Mouse (Mus musculus) MEL (cell line): ENCODE data around the gene Foxs1. TPM values are rescaled to one million over a fixed set of nuclear protein-coding genes. Genes with fewer than 3 reads are reported as not detected.

Source experiments
- DNase-seq: peaks from one replicate; pipeline ENCODE4 v3.0.0; 2011; ENCODE audit warnings: low read depth, low spot score
- H3K27ac ChIP-seq: 2 replicates; pipeline ENCODE4 v1.5.1; 2012; ENCODE audit warnings: low read depth, mild to moderate bottlenecking, control low read depth, low read length, moderate library complexity; ENCODE audit not compliant: control insufficient read depth
- H3K27me3 ChIP-seq, 2 experiments: fragments of 150-350 bp in 1 of 2; sonication (generic) in 1 of 2; 2 replicates each; pipeline ENCODE4 v1.6.1; 2012; ENCODE audit warnings: low read length in 2 of 2, mild to moderate bottlenecking in 2 of 2, improper control_type of control experiment in 1 of 2, moderate library complexity in 1 of 2; ENCODE audit not compliant: insufficient read depth in 2 of 2, control insufficient read depth in 1 of 2
- H3K36me3 ChIP-seq, 2 experiments: 2 replicates each; pipeline ENCODE4 v1.6.1; 2012 to 2014; ENCODE audit warnings: low read length in 2 of 2, improper control_type of control experiment in 1 of 2, inconsistent platforms in 1 of 2, mild to moderate bottlenecking in 1 of 2; ENCODE audit not compliant: insufficient read depth in 2 of 2, control insufficient read depth in 1 of 2
- H3K4me1 ChIP-seq, 2 experiments: fragments of 150-350 bp in 1 of 2; sonication (generic) in 1 of 2; 2 replicates each; pipeline ENCODE4 v1.6.1; 2012; ENCODE audit warnings: low read length in 2 of 2, improper control_type of control experiment in 1 of 2, mild to moderate bottlenecking in 1 of 2; ENCODE audit not compliant: insufficient read depth in 2 of 2, control insufficient read depth in 1 of 2
- H3K4me3 ChIP-seq, 2 experiments: fragments of 150-350 bp in 1 of 2; sonication (generic) in 1 of 2; 2 replicates each; pipeline ENCODE4 v1.5.1; 2012; ENCODE audit warnings: low read depth in 2 of 2, low read length in 2 of 2, mild to moderate bottlenecking in 2 of 2, moderate library complexity in 2 of 2, control low read depth in 1 of 2, improper control_type of control experiment in 1 of 2; ENCODE audit not compliant: control insufficient read depth in 1 of 2, insufficient read depth in 1 of 2
- H3K79me2 ChIP-seq: 2 replicates; pipeline ENCODE4 v1.6.1; 2012; ENCODE audit warnings: mild to moderate bottlenecking, low read length, moderate library complexity; ENCODE audit not compliant: control insufficient read depth, poor library complexity, insufficient read depth
- H3K9ac ChIP-seq: 2 replicates; pipeline ENCODE4 v1.6.1; 2012; ENCODE audit warnings: low read depth, mild to moderate bottlenecking, control low read depth, low read length, moderate library complexity; ENCODE audit not compliant: control insufficient read depth, poor library complexity, severe bottlenecking
- H3K9me3 ChIP-seq: fragments of 150-350 bp; sonication (generic); replicated peaks from 2 replicates; pipeline ENCODE4 v1.6.1; 2012; ENCODE audit warnings: mild to moderate bottlenecking, low read length, improper control_type of control experiment, moderate library complexity; ENCODE audit not compliant: insufficient read depth
- BHLHE40 ChIP-seq: IDR thresholded peaks from 2 replicates; pipeline ENCODE4 v1.6.1; 2012; ENCODE audit warnings: low read depth, mild to moderate bottlenecking, inconsistent platforms, low read length, improper control_type of control experiment, borderline replicate concordance
- CHD1 ChIP-seq: IDR thresholded peaks from 2 replicates; pipeline ENCODE4 v1.6.1; 2012; ENCODE audit warnings: low read depth, mild to moderate bottlenecking, inconsistent platforms, low read length, improper control_type of control experiment
- CHD2 ChIP-seq: IDR thresholded peaks from 2 replicates; pipeline ENCODE4 v1.6.1; 2011; ENCODE audit warnings: low read length, improper control_type of control experiment
- CTCF ChIP-seq, 3 experiments: IDR thresholded peaks in 2 of 3; conservative IDR thresholded peaks in 1 of 3; 2 replicates each; pipeline ENCODE4 v1.5.1; 2011 to 2012; ENCODE audit warnings: low read length in 3 of 3, low read depth in 2 of 3, mild to moderate bottlenecking in 2 of 3, improper control_type of control experiment in 1 of 3, inconsistent platforms in 1 of 3, mixed read lengths in 1 of 3, moderate library complexity in 1 of 3; ENCODE audit not compliant: control insufficient read depth in 1 of 3, insufficient read depth in 1 of 3, poor library complexity in 1 of 3, severe bottlenecking in 1 of 3
- E2F4 ChIP-seq: IDR thresholded peaks from 2 replicates; pipeline ENCODE4 v1.6.1; 2011; ENCODE audit warnings: low read depth, low read length, improper control_type of control experiment, borderline replicate concordance
- ELF1 ChIP-seq: IDR thresholded peaks from 2 replicates; pipeline ENCODE4 v1.6.1; 2014; ENCODE audit warnings: low read depth, mild to moderate bottlenecking, inconsistent platforms, low read length, improper control_type of control experiment, moderate library complexity
- EP300 ChIP-seq, 2 experiments: IDR thresholded peaks; 2 replicates each; pipeline ENCODE4 v1.6.1; 2011; ENCODE audit warnings: improper control_type of control experiment in 2 of 2, low read length in 2 of 2, low read depth in 1 of 2, mild to moderate bottlenecking in 1 of 2
- ETS1 ChIP-seq: IDR thresholded peaks from 2 replicates; pipeline ENCODE4 v1.6.1; 2012; ENCODE audit warnings: low read depth, mild to moderate bottlenecking, inconsistent platforms, low read length, improper control_type of control experiment, moderate library complexity
- GATA1 ChIP-seq: IDR thresholded peaks from 2 replicates; pipeline ENCODE4 v1.6.1; 2011; ENCODE audit warnings: low read depth, low read length, improper control_type of control experiment
- KAT2A ChIP-seq: conservative IDR thresholded peaks from 2 replicates; pipeline ENCODE4 v1.6.1; 2012; ENCODE audit warnings: low read depth, low read length, improper control_type of control experiment, inconsistent platforms
- MAFK ChIP-seq: IDR thresholded peaks from 2 replicates; pipeline ENCODE4 v1.6.1; 2011; ENCODE audit warnings: low read depth, mild to moderate bottlenecking, low read length, improper control_type of control experiment, borderline replicate concordance
- MAX ChIP-seq: IDR thresholded peaks from 2 replicates; pipeline ENCODE4 v1.6.1; 2011; ENCODE audit warnings: low read length, improper control_type of control experiment
- MXI1 ChIP-seq: IDR thresholded peaks from 2 replicates; pipeline ENCODE4 v1.6.1; 2011; ENCODE audit warnings: mild to moderate bottlenecking, low read depth, low read length, improper control_type of control experiment
- MYC ChIP-seq: IDR thresholded peaks from 2 replicates; pipeline ENCODE4 v1.6.1; 2011; ENCODE audit warnings: low read depth, mild to moderate bottlenecking, low read length, improper control_type of control experiment, moderate library complexity
- NELFE ChIP-seq: IDR thresholded peaks from 2 replicates; pipeline ENCODE4 v1.6.1; 2011; ENCODE audit warnings: low read depth, low read length, improper control_type of control experiment
- NRF1 ChIP-seq: IDR thresholded peaks from 2 replicates; pipeline ENCODE4 v1.6.1; 2014; ENCODE audit warnings: low read depth, mild to moderate bottlenecking, inconsistent platforms, low read length, improper control_type of control experiment, moderate library complexity; ENCODE audit not compliant: poor library complexity, insufficient read depth, severe bottlenecking
- POLR2AphosphoS5 ChIP-seq: IDR thresholded peaks from 2 replicates; pipeline ENCODE4 v1.6.1; 2012; ENCODE audit warnings: low read depth, borderline replicate concordance, mild to moderate bottlenecking, inconsistent platforms, low read length, moderate library complexity, mixed read lengths
- RCOR1 ChIP-seq: IDR thresholded peaks from 2 replicates; pipeline ENCODE4 v1.6.1; 2012; ENCODE audit warnings: low read depth, mild to moderate bottlenecking, inconsistent platforms, low read length, improper control_type of control experiment
- SMC3 ChIP-seq: IDR thresholded peaks from 2 replicates; pipeline ENCODE4 v1.6.1; 2011; ENCODE audit warnings: low read depth, low read length, improper control_type of control experiment
- TAL1 ChIP-seq: IDR thresholded peaks from 2 replicates; pipeline ENCODE4 v1.6.1; 2012; ENCODE audit warnings: mild to moderate bottlenecking, inconsistent platforms, low read length, moderate library complexity, mixed read lengths
- TBP ChIP-seq: IDR thresholded peaks from 2 replicates; pipeline ENCODE4 v1.8.0; 2011; ENCODE audit warnings: low read depth, low read length, improper control_type of control experiment
- TCF12 ChIP-seq: IDR thresholded peaks from 2 replicates; pipeline ENCODE4 v1.6.1; 2014; ENCODE audit warnings: low read depth, mild to moderate bottlenecking, inconsistent platforms, low read length, improper control_type of control experiment, moderate library complexity
- UBTF ChIP-seq: IDR thresholded peaks from 2 replicates; pipeline ENCODE4 v1.6.1; 2012; ENCODE audit warnings: low read depth, mild to moderate bottlenecking, inconsistent platforms, low read length, improper control_type of control experiment, moderate library complexity, borderline replicate concordance; ENCODE audit not compliant: insufficient read depth
- USF1 ChIP-seq: IDR thresholded peaks from 2 replicates; pipeline ENCODE4 v1.6.1; 2014; ENCODE audit warnings: low read depth, mild to moderate bottlenecking, inconsistent platforms, low read length, improper control_type of control experiment, moderate library complexity
- ZMIZ1 ChIP-seq: IDR thresholded peaks from 2 replicates; pipeline ENCODE4 v1.6.1; 2012; ENCODE audit warnings: low read depth, mild to moderate bottlenecking, inconsistent platforms, low read length, improper control_type of control experiment, moderate library complexity
- polyA plus RNA-seq, 2 experiments: library from polyadenylated mRNA; stranded (reverse) in 1 of 2; unstranded in 1 of 2; fragments of >175 nt in 1 of 2; fragments of >200 nt in 1 of 2; gene quantifications; 2 replicates each; pipeline versions ENCODE4 v1.2.1 to v1.2.4; 2012; ENCODE audit warnings: low replicate concordance in 2 of 2, low read depth in 1 of 2; ENCODE audit not compliant: insufficient read length in 2 of 2, insufficient read depth in 1 of 2, missing spikeins in 1 of 2
- total RNA-seq: library from RNA; depleted of rRNA; stranded (reverse); fragments of 300-350 nt; gene quantifications from 2 replicates; pipeline ENCODE4 v1.2.3, GENCODE M21; 2012

The Foxs1 gene
- total and polyA plus RNA-seq, 3 experiments = not detected

DNA sequence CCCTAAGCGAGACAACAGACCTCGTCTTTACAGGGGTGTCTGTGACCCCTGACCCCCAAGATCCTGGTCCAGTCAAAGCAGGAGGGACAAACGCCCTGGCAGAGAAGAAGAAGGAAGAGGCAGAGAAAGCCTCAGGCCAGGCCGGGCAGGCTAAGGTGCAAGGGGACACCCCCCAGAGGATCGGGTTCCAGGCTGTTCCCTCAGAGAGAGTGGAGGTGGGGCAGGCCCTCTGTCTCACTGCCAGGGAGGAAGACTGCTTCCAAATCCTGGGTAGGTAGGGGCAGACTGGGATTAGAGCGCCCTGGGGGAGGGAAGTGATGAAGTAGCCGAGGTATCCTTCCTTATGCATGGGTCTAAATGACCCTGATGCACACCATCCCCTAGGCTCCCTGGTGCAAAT is 19.5 kb downstream of the Foxs1 start:
- no peak for DNase-seq
- H3K36me3 ChIP-seq = no peaks in the 10 kb centered on the region; a peak in 1 of 4 replicates
- H3K9me3 ChIP-seq = no peaks in the 10 kb centered on the region
- H3K9ac ChIP-seq = no peak overlapping the region
- TF ChIP-seq E2F4 (no peak), MXI1 (no peak), NELFE (no peak), POLR2AphosphoS5 (no peak), TAL1 (no peak), RCOR1 (no peak), MAFK (no peak), CHD1 (no peak), UBTF (no peak), EP300 (IDR thresholded peaks at IDR 0.05; ENCODE audit: low read depth in 1 of 2, low read length in 2 of 2) (no peak), CTCF (IDR thresholded peaks at IDR 0.05 in 2 of 3, conservative IDR thresholded peaks at IDR 0.05 in 1 of 3; ENCODE audit: control insufficient read depth in 1 of 3, insufficient read depth in 1 of 3, low read depth in 2 of 3, low read length in 3 of 3, poor library complexity in 1 of 3, severe bottlenecking in 1 of 3) (no peak), ETS1 (no peak), ELF1 (no peak)
- TF ChIP-seq, all 39 proteins: peak for 0
- peaks cover 0 to 1% of the 10 kb centered on the region in 2 experiments; a peak in 3 of 4 replicates for H3K27me3 ChIP-seq
- no peak overlapping the region for H3K4me3 ChIP-seq
- no peak overlapping the region for H3K27ac ChIP-seq
- H3K79me2 ChIP-seq = no peaks in the 10 kb centered on the region
- H3K4me1 ChIP-seq = peaks cover 0 to 5% of the 10 kb centered on the region in 2 experiments; a peak in 3 of 4 replicates

DNA sequence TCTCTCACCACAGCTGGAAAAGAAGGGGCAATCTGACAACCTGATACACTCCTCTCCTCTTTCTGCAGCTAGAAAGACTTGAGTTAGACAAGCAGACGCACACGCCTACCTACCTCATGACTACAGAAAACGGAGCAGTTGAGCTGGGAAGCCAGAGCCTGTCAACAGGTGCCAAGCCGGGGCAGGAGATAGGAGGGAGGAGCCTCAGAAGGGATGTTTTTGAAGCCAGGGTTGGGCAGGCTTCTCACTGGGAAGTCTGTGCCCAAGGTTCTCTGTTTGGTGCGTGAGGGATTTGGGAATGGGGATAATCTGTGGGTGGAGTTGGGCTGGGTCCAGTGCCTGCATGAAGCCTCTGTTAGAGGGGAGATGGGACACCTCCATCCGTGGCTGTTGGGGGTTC is 21.6 kb downstream of the Foxs1 start:
- H3K4me3 ChIP-seq = no peak overlapping the region
- no peak overlapping the region for H3K9ac ChIP-seq
- H3K9me3 ChIP-seq = no peaks in the 10 kb centered on the region
- no peak for DNase-seq
- no peaks in the 10 kb centered on the region for H3K79me2 ChIP-seq
- no peaks in the 10 kb centered on the region for H3K36me3 ChIP-seq
- TF ChIP-seq SMC3 (no peak), E2F4 (no peak), CTCF (IDR thresholded peaks at IDR 0.05 in 2 of 3, conservative IDR thresholded peaks at IDR 0.05 in 1 of 3; ENCODE audit: control insufficient read depth in 1 of 3, insufficient read depth in 1 of 3, low read depth in 2 of 3, low read length in 3 of 3, poor library complexity in 1 of 3, severe bottlenecking in 1 of 3) (no peak), MAX (no peak), BHLHE40 (no peak), TCF12 (no peak), NRF1 (no peak), CHD2 (no peak), ZMIZ1 (no peak), KAT2A (no peak), ELF1 (no peak), UBTF (no peak), GATA1 (no peak), USF1 (no peak), MYC (no peak), MXI1 (no peak), NELFE (no peak), TBP (no peak)
- no peak overlapping the region for H3K27ac ChIP-seq
- peaks cover 0 to 1% of the 10 kb centered on the region in 2 experiments; a peak in 3 of 4 replicates for H3K27me3 ChIP-seq
- H3K4me1 ChIP-seq = peaks cover 0 to 5% of the 10 kb centered on the region in 2 experiments; a peak in 3 of 4 replicates
